Mouse (Mus musculus) hindbrain, embryonic 10.5 days (tissue): Measurements from ENCODE around the gene Gm498. TPM values are rescaled to one million over a fixed set of nuclear protein-coding genes. Genes with fewer than 3 reads are reported as not detected.

Source experiments
- DNase-seq: peaks from one replicate; pipeline ENCODE4 v3.0.0-alpha.2; 2017; ENCODE audit warnings: low spot score
- H3K27ac ChIP-seq: fragments of 300-500 bp; sonication (generic); 2 replicates; pipeline ENCODE4 v1.5.1; 2016; ENCODE audit warnings: mild to moderate bottlenecking, moderate library complexity
- H3K27me3 ChIP-seq: fragments of 300-500 bp; sonication (generic); 2 replicates; pipeline ENCODE4 v1.6.1; 2016; ENCODE audit warnings: mild to moderate bottlenecking; ENCODE audit not compliant: poor library complexity, insufficient read depth, severe bottlenecking
- H3K36me3 ChIP-seq: fragments of 300-500 bp; sonication (generic); 2 replicates; pipeline ENCODE4 v1.6.1; 2016; ENCODE audit warnings: mild to moderate bottlenecking, moderate library complexity
- H3K4me1 ChIP-seq: fragments of 300-500 bp; sonication (generic); replicated peaks from 2 replicates; pipeline ENCODE4 v1.6.1; 2016; ENCODE audit warnings: mild to moderate bottlenecking
- H3K4me3 ChIP-seq: fragments of 300-500 bp; sonication (generic); 2 replicates; pipeline ENCODE4 v1.5.1; 2016; ENCODE audit warnings: mild to moderate bottlenecking, moderate library complexity
- H3K9me3 ChIP-seq: fragments of 300-500 bp; sonication (generic); 2 replicates; pipeline ENCODE4 v1.6.1; 2016; ENCODE audit warnings: mild to moderate bottlenecking, moderate library complexity
- WGBS: fragments of 180-500 bp; shearing (Covaris S2); methylation state at CpG from one replicate; pipeline ENCODE4 v1.1.7; 2016; 5-methylcytosine and 5-hydroxymethylcytosine counted together
- polyA plus RNA-seq: library from polyadenylated mRNA; unstranded; fragments of >200 nt; fragmentation: Nextera tagmentation; extraction: Ambion mirVana; gene quantifications from 2 replicates; pipeline ENCODE4 v1.2.1, GENCODE M21; 2016

Gm498 gene
- polyA plus RNA-seq, 1 experiment from 2014 or later: not detected

- 92% methylated on average over 8 of the region's 8 CpGs for WGBS
- Histone ChIP-seq H3K4me3 (no peak overlapping the region), H3K27me3 (no peaks in the 10 kb centered on the region), H3K9me3 (peaks cover 15% of the 10 kb centered on the region; the same call in 1 of the 2 replicates), H3K36me3 (no peaks in the 10 kb centered on the region), H3K27ac (no peak overlapping the region), H3K4me1 (no peaks in the 10 kb centered on the region)
- no peak for DNase-seq
Observed at GRCm38 (mm10) chr7:143913611-143914010, 47.0 kb downstream of the Gm498 start.

- H3K4me1 ChIP-seq: 0 out of 2 replicates have a peak, but pooled peaks cover 9% of the 10 kb centered on the region
- 85% methylated on average over 3 of the region's 3 CpGs for WGBS
- no peak overlapping the region for H3K27ac ChIP-seq
- no peak for DNase-seq
- H3K36me3 ChIP-seq: no peaks in the 10 kb centered on the region
- no peaks in the 10 kb centered on the region for H3K27me3 ChIP-seq
- H3K4me3 ChIP-seq: no peak overlapping the region
- peaks cover 11% of the 10 kb centered on the region; the same call in 1 of the 2 replicates for H3K9me3 ChIP-seq
Observed at GRCm38 (mm10) chr7:143919031-143919679, 52.5 kb downstream of the Gm498 start.

GRCm38 (mm10) chr7:143929899-143930298 lies 63.3 kb downstream of the Gm498 start:
- Histone ChIP-seq H3K4me3 (no peak overlapping the region), H3K27me3 (no peaks in the 10 kb centered on the region), H3K36me3 (no peaks in the 10 kb centered on the region), H3K9me3 (no peaks in the 10 kb centered on the region), H3K4me1 (no peaks in the 10 kb centered on the region), H3K27ac (no peak overlapping the region)
- 92% methylated on average over 1 of the region's 1 CpGs for WGBS
- no peak for DNase-seq

GRCm38 (mm10) chr7:143938647-143939046 lies 72.0 kb downstream of the Gm498 start:
- Histone ChIP-seq H3K36me3 (no peaks in the 10 kb centered on the region), H3K4me3 (no peak overlapping the region), H3K4me1 (peaks cover 8% of the 10 kb centered on the region), H3K9me3 (no peaks in the 10 kb centered on the region), H3K27ac (peak overlapping the region; percentile 62), H3K27me3 (no peaks in the 10 kb centered on the region)
- DNase-seq: peak; percentile 20
- 34% methylated on average over 4 of the region's 4 CpGs for WGBS

- Histone ChIP-seq H3K4me1 (peaks cover 8% of the 10 kb centered on the region), H3K27ac (no peak overlapping the region), H3K9me3 (no peaks in the 10 kb centered on the region), H3K4me3 (no peak overlapping the region), H3K27me3 (no peaks in the 10 kb centered on the region), H3K36me3 (no peaks in the 10 kb centered on the region)
- no peak for DNase-seq
- WGBS: 79% methylated on average over 3 of the region's 3 CpGs
Observed at GRCm38 (mm10) chr7:143939476-143939875, 72.8 kb downstream of the Gm498 start.

GRCm38 (mm10) chr7:143942941-143943691 lies 76.5 kb downstream of the Gm498 start:
- DNase-seq: no peak
- H3K27me3 ChIP-seq: no peaks in the 10 kb centered on the region
- 84% methylated on average over 14 of the region's 14 CpGs for WGBS
- H3K4me1 ChIP-seq: peaks cover 8% of the 10 kb centered on the region
- H3K36me3 ChIP-seq: no peaks in the 10 kb centered on the region
- H3K9me3 ChIP-seq: 0 out of 2 replicates have a peak, but pooled peaks cover 2% of the 10 kb centered on the region
- H3K27ac ChIP-seq: peak overlapping the region; percentile 5; the same call in 1 of the 2 replicates
- no peak overlapping the region for H3K4me3 ChIP-seq

- DNase-seq: no peak
- H3K4me3 ChIP-seq: no peak overlapping the region
- 0 out of 2 replicates have a peak, but pooled peaks cover 2% of the 10 kb centered on the region for H3K9me3 ChIP-seq
- no peaks in the 10 kb centered on the region for H3K27me3 ChIP-seq
- no peaks in the 10 kb centered on the region for H3K4me1 ChIP-seq
- 81% methylated on average over 6 of the region's 6 CpGs for WGBS
- no peaks in the 10 kb centered on the region for H3K36me3 ChIP-seq
- H3K27ac ChIP-seq: no peak overlapping the region
Observed at GRCm38 (mm10) chr7:143944421-143944980, 77.9 kb downstream of the Gm498 start.

Other genes starting within 250 kb of the Gm498 start
- gene Tnfrsf26, start 238.1 kb upstream of the Gm498 start, polyA plus RNA-seq: 0.18 and 0.31 TPM in 2 replicates
- gene Tnfrsf22, start 217.2 kb upstream of the Gm498 start, polyA plus RNA-seq: 8.3 and 9.7 TPM in 2 replicates
- gene Tnfrsf23, start 181.0 kb upstream of the Gm498 start, polyA plus RNA-seq: 0.30 and 0.50 TPM in 2 replicates
- gene Osbpl5, start 109.9 kb upstream of the Gm498 start, polyA plus RNA-seq: 15.8 and 20.8 TPM in 2 replicates
- gene Mrgprg, start 99.8 kb upstream of the Gm498 start, polyA plus RNA-seq: not detected in 2 replicates
- 2.2 and 2.7 TPM in 2 replicates for gene Mrgpre, start 82.3 kb upstream of the Gm498 start, polyA plus RNA-seq
- gene Nadsyn1, start 44.0 kb upstream of the Gm498 start, polyA plus RNA-seq: 9.0 and 9.5 TPM in 2 replicates
- 92.6 and 95.7 TPM in 2 replicates for gene Dhcr7, start 43.7 kb upstream of the Gm498 start, polyA plus RNA-seq
- 0.95 and 1.6 TPM in 2 replicates for gene Shank2, start 135.1 kb downstream of the Gm498 start, polyA plus RNA-seq